Mouse (Mus musculus) forebrain, embryonic 12.5 days (tissue): ENCODE results near the gene Prkcd. TPM values are rescaled to one million over a fixed set of nuclear protein-coding genes. Genes with fewer than 3 reads are reported as not detected.
A peak's percentile ranks its signal among the peaks of the same experiment; 100 is the strongest.

Experiments
- ATAC-seq: fragments of 200-750 bp; cut with Nextera tagmentation; 2 replicates; pipeline ENCODE4 v1.8.0; 2017; ENCODE audit warnings: moderate TSS enrichment; ENCODE audit not compliant: low FRiP score
- H3K27ac ChIP-seq: fragments of 300-500 bp; sonication (generic); 2 replicates; pipeline ENCODE4 v1.5.1; 2016; ENCODE audit warnings: mild to moderate bottlenecking
- H3K27me3 ChIP-seq: fragments of 300-500 bp; sonication (generic); 2 replicates; pipeline ENCODE4 v1.6.1; 2016; ENCODE audit warnings: mild to moderate bottlenecking
- H3K36me3 ChIP-seq: fragments of 300-500 bp; sonication (generic); replicated peaks from 2 replicates; pipeline ENCODE4 v1.6.1; 2016; ENCODE audit warnings: mild to moderate bottlenecking
- H3K4me1 ChIP-seq: fragments of 300-500 bp; sonication (generic); 2 replicates; pipeline ENCODE4 v1.6.1; 2016
- H3K4me2 ChIP-seq: fragments of 300-500 bp; sonication (generic); 2 replicates; pipeline ENCODE4 v1.6.1; 2016; ENCODE audit warnings: mild to moderate bottlenecking, moderate library complexity
- H3K4me3 ChIP-seq: fragments of 300-500 bp; sonication (generic); replicated peaks from 2 replicates; pipeline ENCODE4 v1.5.1; 2016; ENCODE audit warnings: mild to moderate bottlenecking
- H3K9ac ChIP-seq: fragments of 300-500 bp; sonication (generic); 2 replicates; pipeline ENCODE4 v1.6.1; 2016; ENCODE audit warnings: mild to moderate bottlenecking
- H3K9me3 ChIP-seq: fragments of 300-500 bp; sonication (generic); 2 replicates; pipeline ENCODE4 v1.6.1; 2016
- WGBS: fragments of 180-500 bp; shearing (Covaris S2); methylation state at CpG from one replicate; pipeline ENCODE4 v1.1.7; 2016; 5-methylcytosine and 5-hydroxymethylcytosine counted together
- polyA plus RNA-seq: library from polyadenylated mRNA; unstranded; fragments of >200 nt; fragmentation: Nextera tagmentation; extraction: Ambion mirVana; gene quantifications from 2 replicates; pipeline ENCODE4 v1.2.1, GENCODE M21; 2016

Prkcd gene
- polyA plus RNA-seq, 1 experiment from 2014 or later: 29.0 TPM

DNA sequence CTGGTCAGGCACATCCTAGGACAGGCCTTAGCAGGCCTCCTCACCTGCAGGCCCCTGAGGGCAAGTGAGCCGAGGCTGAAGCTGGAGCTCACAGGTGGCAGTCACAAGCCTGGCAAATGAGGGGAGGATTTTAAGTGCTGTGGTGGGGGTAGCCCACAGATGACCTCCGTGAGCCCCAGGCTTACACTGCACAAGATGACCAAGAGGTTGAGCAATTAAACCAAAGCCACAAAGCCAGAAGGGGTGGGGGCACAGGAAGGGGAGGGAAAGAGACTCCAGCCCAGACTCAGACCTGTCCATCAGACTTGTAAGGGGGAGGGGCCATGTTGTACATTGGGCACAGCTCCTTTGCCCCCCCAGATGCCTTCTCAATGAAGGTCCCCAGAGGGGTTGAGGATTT is 9.3 kb downstream of the Prkcd start:
- Histone ChIP-seq H3K27ac (no peak overlapping the region), H3K9me3 (no peaks in the 10 kb centered on the region), H3K4me3 (no peak overlapping the region), H3K4me1 (0 out of 2 replicates have a peak, but pooled peaks cover 4% of the 10 kb centered on the region), H3K27me3 (no peaks in the 10 kb centered on the region), H3K4me2 (no peak overlapping the region), H3K9ac (no peak overlapping the region), H3K36me3 (no peaks in the 10 kb centered on the region)
- ATAC-seq: no peak
- WGBS: 85% methylated on average over 2 of the region's 2 CpGs

- WGBS: 86% methylated on average over 2 of the region's 2 CpGs
- H3K27ac ChIP-seq: no peak overlapping the region
- no peak for ATAC-seq
These were observed 12.9 kb downstream of the Prkcd start for GRCm38 (mm10) chr14:30612962-30613715.

DNA sequence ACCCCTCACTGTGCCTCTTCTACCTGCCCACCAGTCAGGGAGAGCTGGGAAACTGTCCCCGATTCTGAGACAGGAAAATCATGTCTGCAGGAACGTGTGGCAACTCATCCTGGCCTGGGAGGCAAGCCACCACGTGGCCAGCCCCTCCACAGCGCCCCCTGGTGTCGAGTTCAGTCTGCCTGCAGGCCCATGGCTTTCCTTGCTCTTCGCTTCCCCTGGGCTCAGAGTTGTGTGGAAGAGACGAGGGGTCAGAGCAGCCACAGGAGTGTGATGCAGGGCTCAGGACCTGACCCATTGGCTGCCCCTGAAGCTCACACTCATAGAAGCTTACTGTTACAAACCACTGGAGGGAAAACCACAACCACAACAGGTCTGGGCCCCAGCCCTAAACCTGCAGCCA is 13.5 kb downstream of the Prkcd start:
- ATAC-seq: peak; percentile 61; the same call in 1 of the 2 replicates
- H3K9ac ChIP-seq: no peak overlapping the region
- WGBS: 11% methylated on average over 7 of the region's 7 CpGs
- 0 out of 2 replicates have a peak, but pooled peaks cover 4% of the 10 kb centered on the region for H3K4me1 ChIP-seq
- no peaks in the 10 kb centered on the region for H3K9me3 ChIP-seq
- no peak overlapping the region for H3K27ac ChIP-seq
- no peaks in the 10 kb centered on the region for H3K36me3 ChIP-seq
- H3K27me3 ChIP-seq: no peaks in the 10 kb centered on the region
- H3K4me3 ChIP-seq: no peak overlapping the region
- H3K4me2 ChIP-seq: no peak overlapping the region

More at GRCm38 (mm10) chr14:30612962-30613715, 12.9 kb downstream of the Prkcd start:
- H3K4me2 ChIP-seq: no peak overlapping the region
- no peak overlapping the region for H3K4me3 ChIP-seq
- H3K36me3 ChIP-seq: no peaks in the 10 kb centered on the region
- H3K4me1 ChIP-seq: 0 out of 2 replicates have a peak, but pooled peaks cover 4% of the 10 kb centered on the region
- no peaks in the 10 kb centered on the region for H3K27me3 ChIP-seq
- H3K9ac ChIP-seq: no peak overlapping the region
- no peaks in the 10 kb centered on the region for H3K9me3 ChIP-seq

DNA sequence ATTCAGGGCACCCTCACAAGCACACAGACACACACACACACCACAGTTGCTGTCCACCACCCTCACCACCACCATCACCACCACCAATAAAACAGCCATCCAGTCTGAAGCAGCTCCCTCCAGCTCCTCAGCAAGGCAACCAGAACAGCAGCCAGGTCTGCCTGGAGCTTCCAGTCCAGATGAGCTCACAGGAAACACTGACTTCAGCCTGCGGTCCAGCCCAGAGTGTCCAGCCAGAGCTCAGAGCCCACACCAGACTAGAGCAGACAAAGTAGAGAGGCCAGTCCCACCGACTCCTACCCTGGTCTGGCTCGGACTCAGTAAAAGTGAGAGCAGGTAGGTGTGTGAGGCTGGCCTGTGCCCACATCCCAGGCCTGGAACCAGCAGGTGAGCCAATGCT is 15.1 kb downstream of the Prkcd start:
- H3K36me3 ChIP-seq: peaks cover 4% of the 10 kb centered on the region; the same call in 1 of the 2 replicates
- H3K4me2 ChIP-seq: no peak overlapping the region
- no peak overlapping the region for H3K27ac ChIP-seq
- H3K9me3 ChIP-seq: no peaks in the 10 kb centered on the region
- no peak overlapping the region for H3K9ac ChIP-seq
- H3K4me1 ChIP-seq: 0 out of 2 replicates have a peak, but pooled peaks cover 4% of the 10 kb centered on the region
- no peak for ATAC-seq
- no peaks in the 10 kb centered on the region for H3K27me3 ChIP-seq
- WGBS: 83% methylated on average over 3 of the region's 3 CpGs
- H3K4me3 ChIP-seq: no peak overlapping the region

DNA sequence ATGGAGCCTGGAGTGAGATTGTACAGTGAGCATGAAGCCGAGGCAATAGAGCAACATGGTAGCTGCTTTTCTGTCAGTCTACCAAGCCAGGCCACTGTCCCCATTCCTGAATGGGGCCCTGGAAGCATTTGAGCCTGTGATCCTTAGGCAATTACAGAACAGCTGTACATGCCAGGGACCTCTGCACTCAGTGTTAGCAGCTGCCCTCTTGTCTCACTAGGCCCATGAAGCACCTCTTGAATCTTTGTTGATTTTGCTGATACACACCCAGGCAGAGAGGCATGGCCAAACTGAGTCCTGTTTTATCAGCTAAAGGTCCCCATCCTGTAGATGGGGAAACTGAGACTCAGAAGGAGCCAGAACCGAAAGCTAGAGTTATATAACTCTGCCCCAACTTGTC is 15.7 kb downstream of the Prkcd start:
- H3K9ac ChIP-seq: no peak overlapping the region
- no peak for ATAC-seq
- 74% methylated on average over 2 of the region's 2 CpGs for WGBS
- H3K9me3 ChIP-seq: no peaks in the 10 kb centered on the region
- no peak overlapping the region for H3K4me3 ChIP-seq
- H3K4me2 ChIP-seq: no peak overlapping the region
- H3K27me3 ChIP-seq: no peaks in the 10 kb centered on the region
- H3K27ac ChIP-seq: no peak overlapping the region
- H3K36me3 ChIP-seq: peaks cover 4% of the 10 kb centered on the region; the same call in 1 of the 2 replicates
- H3K4me1 ChIP-seq: 0 out of 2 replicates have a peak, but pooled peaks cover 4% of the 10 kb centered on the region

DNA sequence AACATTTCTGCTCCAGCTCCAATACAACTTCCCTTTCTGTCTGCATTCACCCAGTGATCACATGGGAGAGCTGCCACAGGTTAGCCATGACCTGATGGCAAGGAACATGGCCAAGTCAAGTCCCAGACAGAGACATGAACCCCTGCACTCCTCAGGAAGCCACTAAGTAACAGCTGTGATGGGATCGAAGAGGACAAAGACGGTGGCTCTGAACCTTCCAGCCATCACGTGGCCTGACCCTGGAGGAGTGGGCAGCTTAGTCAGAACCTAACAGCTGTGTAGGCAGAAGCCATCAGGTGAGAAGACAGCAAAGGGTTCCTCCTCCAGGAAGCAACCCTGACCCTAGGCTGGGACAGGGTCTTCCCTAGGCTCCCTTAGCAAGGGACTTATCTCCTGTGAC is 16.5 kb downstream of the Prkcd start:
- Histone ChIP-seq H3K36me3 (peaks cover 4% of the 10 kb centered on the region; the same call in 1 of the 2 replicates), H3K4me3 (no peak overlapping the region), H3K9me3 (no peaks in the 10 kb centered on the region), H3K27me3 (no peaks in the 10 kb centered on the region), H3K4me2 (no peak overlapping the region), H3K27ac (no peak overlapping the region), H3K4me1 (0 out of 2 replicates have a peak, but pooled peaks cover 4% of the 10 kb centered on the region), H3K9ac (no peak overlapping the region)
- 90% methylated on average over 3 of the region's 3 CpGs for WGBS
- no peak for ATAC-seq

- H3K27ac ChIP-seq: no peak overlapping the region
- no peak overlapping the region for H3K9ac ChIP-seq
- H3K27me3 ChIP-seq: no peaks in the 10 kb centered on the region
- H3K36me3 ChIP-seq: peaks cover 4% of the 10 kb centered on the region; the same call in 1 of the 2 replicates
- 0 out of 2 replicates have a peak, but pooled peaks cover 4% of the 10 kb centered on the region for H3K4me1 ChIP-seq
- no peak overlapping the region for H3K4me2 ChIP-seq
- H3K9me3 ChIP-seq: no peaks in the 10 kb centered on the region
- no peak for ATAC-seq
- 94% methylated on average over 6 of the region's 6 CpGs for WGBS
- no peak overlapping the region for H3K4me3 ChIP-seq
These were observed 17.8 kb downstream of the Prkcd start for GRCm38 (mm10) chr14:30608176-30608575.

DNA sequence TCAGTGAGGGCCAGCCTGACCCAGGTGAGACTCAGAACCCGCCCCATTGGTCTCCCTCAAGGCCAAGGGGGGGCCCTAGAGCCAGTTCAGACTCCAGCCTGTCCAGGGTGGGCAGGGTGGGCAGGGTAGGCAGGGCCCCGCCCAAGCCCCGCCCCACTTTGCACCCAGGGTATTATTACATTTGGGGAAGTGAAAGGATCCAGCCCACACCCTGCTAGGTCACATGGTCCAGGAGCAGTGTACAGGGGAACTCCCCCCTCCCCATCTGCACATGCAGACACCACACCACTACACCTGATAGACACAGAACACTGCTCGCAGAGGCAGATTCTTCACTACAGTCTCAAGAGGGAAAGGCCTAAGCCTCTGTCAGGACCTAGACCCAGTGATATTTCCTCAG is 18.3 kb downstream of the Prkcd start:
- no peak overlapping the region for H3K4me2 ChIP-seq
- no peak for ATAC-seq
- no peak overlapping the region for H3K4me3 ChIP-seq
- H3K27me3 ChIP-seq: no peaks in the 10 kb centered on the region
- H3K27ac ChIP-seq: no peak overlapping the region
- WGBS: 89% methylated on average over 4 of the region's 4 CpGs
- H3K36me3 ChIP-seq: peaks cover 4% of the 10 kb centered on the region; the same call in 1 of the 2 replicates
- no peaks in the 10 kb centered on the region for H3K9me3 ChIP-seq
- 0 out of 2 replicates have a peak, but pooled peaks cover 4% of the 10 kb centered on the region for H3K4me1 ChIP-seq
- H3K9ac ChIP-seq: no peak overlapping the region

GRCm38 (mm10) chr14:30606817-30607216 is 19.2 kb downstream of the Prkcd start:
- H3K9me3 ChIP-seq: no peaks in the 10 kb centered on the region
- H3K27ac ChIP-seq: no peak overlapping the region
- peaks cover 8% of the 10 kb centered on the region for H3K36me3 ChIP-seq
- no peak overlapping the region for H3K4me2 ChIP-seq
- no peak for ATAC-seq
- no peaks in the 10 kb centered on the region for H3K4me1 ChIP-seq
- 89% methylated on average over 5 of the region's 5 CpGs for WGBS
- no peaks in the 10 kb centered on the region for H3K27me3 ChIP-seq
- no peak overlapping the region for H3K4me3 ChIP-seq
- H3K9ac ChIP-seq: no peak overlapping the region

DNA sequence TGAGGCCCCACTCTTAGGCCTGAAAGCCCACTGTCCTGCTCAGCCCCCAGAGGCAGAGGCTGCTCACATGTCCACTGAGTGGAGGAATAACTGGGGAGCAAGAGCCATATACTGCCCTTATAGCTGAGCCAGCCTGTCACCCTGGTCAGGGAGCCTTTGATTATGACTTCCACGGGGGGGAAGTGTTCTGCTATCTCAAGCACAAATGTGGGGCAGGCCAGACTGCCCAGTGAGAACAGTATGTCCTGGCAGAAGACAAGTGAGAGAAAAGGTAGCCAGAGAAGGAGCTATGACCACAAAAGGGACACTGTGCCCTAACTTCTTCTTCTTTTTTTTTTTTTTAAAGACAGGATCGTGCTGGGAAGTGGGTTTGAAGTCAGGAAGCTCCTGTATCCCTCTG is 28.9 kb downstream of the Prkcd start:
- no peak overlapping the region for H3K4me3 ChIP-seq
- no peak for ATAC-seq
- no peaks in the 10 kb centered on the region for H3K9me3 ChIP-seq
- no peaks in the 10 kb centered on the region for H3K27me3 ChIP-seq
- H3K4me1 ChIP-seq: peaks cover 22% of the 10 kb centered on the region
- H3K9ac ChIP-seq: no peak overlapping the region
- H3K4me2 ChIP-seq: no peak overlapping the region
- peaks cover 25% of the 10 kb centered on the region for H3K36me3 ChIP-seq
- no peak overlapping the region for H3K27ac ChIP-seq
- 88% methylated on average over 2 of the region's 2 CpGs for WGBS

GRCm38 (mm10) chr14:30596407-30596806 is 29.6 kb downstream of the Prkcd start:
- Histone ChIP-seq H3K27ac (no peak overlapping the region), H3K4me1 (peaks cover 28% of the 10 kb centered on the region), H3K9me3 (no peaks in the 10 kb centered on the region), H3K36me3 (peaks cover 18% of the 10 kb centered on the region; the same call in 1 of the 2 replicates), H3K4me3 (no peak overlapping the region), H3K4me2 (no peak overlapping the region), H3K27me3 (no peaks in the 10 kb centered on the region), H3K9ac (no peak overlapping the region)
- no peak for ATAC-seq
- WGBS: 96% methylated on average over 3 of the region's 3 CpGs

DNA sequence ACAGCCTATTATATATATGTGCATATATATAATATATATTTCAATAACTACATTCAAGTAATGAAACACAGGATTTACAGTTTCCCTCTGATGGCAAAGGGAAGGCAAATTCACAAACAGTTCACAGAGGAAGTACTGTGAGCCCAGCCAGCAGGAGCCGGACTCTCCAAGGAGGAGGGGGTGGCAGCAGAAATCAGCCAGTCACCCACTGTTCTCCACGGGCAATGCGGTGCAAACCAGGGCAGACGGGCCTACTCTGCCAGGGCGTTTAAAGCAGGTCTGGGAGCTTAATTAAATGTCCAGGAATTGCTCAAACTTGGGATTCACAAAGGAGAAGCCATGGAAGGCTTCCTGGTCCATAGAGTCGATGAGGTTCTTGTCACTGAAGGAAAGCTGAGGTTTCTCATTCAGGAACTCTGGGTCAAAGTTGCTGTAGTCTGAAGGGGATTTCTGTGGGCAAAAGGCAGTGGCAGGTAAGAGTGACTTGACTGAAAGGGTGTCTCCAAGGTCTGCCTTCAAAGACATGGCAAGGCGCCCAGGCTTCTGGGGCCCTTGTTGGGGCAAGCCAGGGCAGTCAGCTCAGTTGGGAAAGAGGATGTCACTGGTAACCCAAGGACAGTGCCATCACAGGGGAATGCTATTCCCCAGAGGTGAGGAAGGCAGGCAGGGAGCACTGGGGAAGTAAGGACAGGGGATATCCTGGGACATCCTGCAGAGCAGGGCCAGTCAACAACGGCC is 30.3 kb downstream of the Prkcd start:
- H3K4me3 ChIP-seq: no peak overlapping the region
- H3K36me3 ChIP-seq: peaks cover 11% of the 10 kb centered on the region; the same call in 1 of the 2 replicates
- 88% methylated on average over 8 of the region's 8 CpGs for WGBS
- H3K9me3 ChIP-seq: no peaks in the 10 kb centered on the region
- no peak overlapping the region for H3K4me2 ChIP-seq
- H3K27me3 ChIP-seq: no peaks in the 10 kb centered on the region
- ATAC-seq: no peak
- 0 out of 2 replicates have a peak overlapping the region, but pooled peaks have one; percentile 31 for H3K27ac ChIP-seq
- no peak overlapping the region for H3K9ac ChIP-seq
- peaks cover 28% of the 10 kb centered on the region for H3K4me1 ChIP-seq
